Mouse (Mus musculus) layer of hippocampus, adult 6 months (tissue): ENCODE data around the gene Abcc10. TPM values are rescaled to one million over a fixed set of nuclear protein-coding genes. Genes with fewer than 3 reads are reported as not detected.

ENCODE experiments used
- long read RNA-seq, 2 experiments: library from polyadenylated mRNA; unstranded; transcript quantifications; one replicate each; pipeline ENCODE4 v2.0.0; 2019 to 2020
- polyA plus RNA-seq: library from polyadenylated mRNA; unstranded; fragments of <200 nt; fragmentation: Nextera tagmentation; gene quantifications from 2 replicates; pipeline ENCODE4 v1.2.3, GENCODE M21; 2021

Abcc10 gene
- polyA plus RNA-seq, result 2.7 and 3.1 TPM in 2 replicates
- long read RNA-seq, experiment 1, partial matches to known transcripts, result 3 of 8 reads
- long read RNA-seq, experiment 1, other reads (novel, unspliced or antisense), result 1 of 8 reads
- long read RNA-seq, experiment 2, full-length matches to known transcripts, result 13 of 28 reads
- long read RNA-seq, experiment 2, partial matches to known transcripts, result 6 of 28 reads
- long read RNA-seq, experiment 2, other reads (novel, unspliced or antisense), result 9 of 28 reads

GRCm38 (mm10) chr17:46327906-46328534 lies at the start of gene Abcc10:
Gene Abcc10 (minus strand): TSS chr17:46328352.

GRCm38 (mm10) chr17:46297364-46298219 lies 30.6 kb downstream of the Abcc10 start, which contains the start of gene Dlk2:
Gene Dlk2 (plus strand): TSS chr17:46297421.

GRCm38 (mm10) chr17:46282483-46283123 lies 45.5 kb downstream of the Abcc10 start, which contains the start of gene Tjap1:
Gene Tjap1 (minus strand): TSS chr17:46283026.

GRCm38 (mm10) chr17:46253452-46254084 lies 74.6 kb downstream of the Abcc10 start, which contains the start of gene Lrrc73:
Gene Lrrc73 (plus strand): TSS chr17:46253531.

Other genes with a start within 250 kb of the Abcc10 start
- 198 and 201 TPM in 2 replicates for gene Mrps18a, start 217.4 kb downstream of the Abcc10 start, polyA plus RNA-seq
- 94.1 and 109 TPM in 2 replicates for gene Rsph9, start 184.1 kb downstream of the Abcc10 start, polyA plus RNA-seq
- gene Mad2l1bp, start 174.8 kb downstream of the Abcc10 start, polyA plus RNA-seq, result 15.0 and 15.3 TPM in 2 replicates
- 5.0 and 6.7 TPM in 2 replicates for gene Gtpbp2, start 167.3 kb downstream of the Abcc10 start, polyA plus RNA-seq
- 2.2 and 3.6 TPM in 2 replicates for gene Polh, start 125.7 kb downstream of the Abcc10 start, polyA plus RNA-seq
- gene Xpo5, start 125.6 kb downstream of the Abcc10 start, polyA plus RNA-seq, result 8.4 and 8.7 TPM in 2 replicates
- gene Polr1c, start 80.3 kb downstream of the Abcc10 start, polyA plus RNA-seq, result 36.0 and 40.2 TPM in 2 replicates
- 178 and 188 TPM in 2 replicates for gene Yipf3, start 80.3 kb downstream of the Abcc10 start, polyA plus RNA-seq
- gene Lrrc73, start 74.8 kb downstream of the Abcc10 start, polyA plus RNA-seq, result 10.2 and 12.3 TPM in 2 replicates
- 10.8 and 16.4 TPM in 2 replicates for gene Tjap1, start 45.3 kb downstream of the Abcc10 start, polyA plus RNA-seq
- 5.4 and 8.6 TPM in 2 replicates for gene Dlk2, start 30.9 kb downstream of the Abcc10 start, polyA plus RNA-seq
- 2.5 and 3.3 TPM in 2 replicates for gene Zfp318, start 55.4 kb upstream of the Abcc10 start, polyA plus RNA-seq
- 0.18 TPM in 1 of 2 replicates, not detected in the other for gene Crip3, start 100.6 kb upstream of the Abcc10 start, polyA plus RNA-seq
- gene Slc22a7, start 110.1 kb upstream of the Abcc10 start, polyA plus RNA-seq, result 0.26 TPM in 1 of 2 replicates, not detected in the other
- 4.3 and 5.1 TPM in 2 replicates for gene Ttbk1, start 159.3 kb upstream of the Abcc10 start, polyA plus RNA-seq
- gene Dnph1, start 168.4 kb upstream of the Abcc10 start, polyA plus RNA-seq, result 11.5 and 12.2 TPM in 2 replicates
- gene Cul9, start 218.0 kb upstream of the Abcc10 start, polyA plus RNA-seq, result 22.6 and 27.2 TPM in 2 replicates
- gene Srf, start 227.8 kb upstream of the Abcc10 start, polyA plus RNA-seq, result 2.3 and 3.8 TPM in 2 replicates